Mouse (Mus musculus): Measurements from ENCODE around the gene Slk. TPM values are rescaled to one million over a fixed set of nuclear protein-coding genes. Genes with fewer than 3 reads are reported as not detected.

Gene Slk
- polyA plus RNA-seq (2014; fragmentation: Illumina TruSeq; extraction: RNeasy Lipid Tissue Mini Kit (QIAGEN cat#74804); ENCODE audit: insufficient read depth, low read depth, low replicate concordance) = 16.4 TPM

GRCm38 (mm10) chr19:47579225-47579787, at the start of gene Slk:
Gene Slk, plus strand, starts transcription at chr19:47579678.

GRCm38 (mm10) chr19:47537300-47537792, 42.1 kb upstream of the Slk start, which contains the start of gene Stn1:
Gene Stn1, minus strand, starts transcription at chr19:47537507.

GRCm38 (mm10) chr19:47691994-47692393, 112.5 kb downstream of the Slk start, which contains the start of gene Col17a1:
Gene Col17a1, minus strand, starts transcription at chr19:47692094.

Other genes with a start within 250 kb of the Slk start
- 13.6 TPM for gene Sh3pxd2a, start 115.3 kb upstream of the Slk start, polyA plus RNA-seq (2014; fragmentation: Illumina TruSeq; extraction: RNeasy Lipid Tissue Mini Kit (QIAGEN cat#74804); ENCODE audit: insufficient read depth, low read depth, low replicate concordance)
- gene Stn1, start 42.2 kb upstream of the Slk start, polyA plus RNA-seq (2014; fragmentation: Illumina TruSeq; extraction: RNeasy Lipid Tissue Mini Kit (QIAGEN cat#74804); ENCODE audit: insufficient read depth, low read depth, low replicate concordance) = 11.6 TPM
- gene Col17a1, start 112.4 kb downstream of the Slk start, polyA plus RNA-seq (2014; fragmentation: Illumina TruSeq; extraction: RNeasy Lipid Tissue Mini Kit (QIAGEN cat#74804); ENCODE audit: insufficient read depth, low read depth, low replicate concordance) = 2.3 TPM
- gene Sfr1, start 152.0 kb downstream of the Slk start, polyA plus RNA-seq (2014; fragmentation: Illumina TruSeq; extraction: RNeasy Lipid Tissue Mini Kit (QIAGEN cat#74804); ENCODE audit: insufficient read depth, low read depth, low replicate concordance) = 66.5 TPM